ENCODE assay signal across 18 mouse cellular contexts in genomic region chr3:36291971-36292370, GRCm38 (mm10).
"Had no signal": no experiment of that assay in that cellular context is flagged by ENCODE, and none has a peak within 500 bp of the region (broad histone marks: within the 10 kb centered on the region; RNA-seq: fewer than 3 reads in every experiment).

No protein-coding gene starts in this region.

- DNase-seq: liver, postnatal 0 days; lung, adult 2 months; lung, postnatal 14 days; lung, postnatal 36 days; right cerebral cortex, postnatal 14 days; thymus, adult 2 months; thymus, postnatal 25 days; thymus, postnatal 4 days had no signal

- H3K36me3 ChIP-seq: lung, embryonic 15.5 days; midbrain, embryonic 13.5 days; midbrain, embryonic 15.5 days; neural tube, embryonic 12.5 days; stomach, embryonic 15.5 days had no signal

- H3K27me3 ChIP-seq: lung, embryonic 15.5 days; megakaryocyte, embryonic 14.5 days; midbrain, embryonic 13.5 days; midbrain, embryonic 15.5 days; neural tube, embryonic 12.5 days; stomach, embryonic 15.5 days had no signal

- H3K9me3 ChIP-seq: lung, embryonic 15.5 days; midbrain, embryonic 13.5 days; midbrain, embryonic 15.5 days; neural tube, embryonic 12.5 days; stomach, embryonic 15.5 days had no signal

- H3K9ac ChIP-seq: liver, postnatal 0 days; lung, embryonic 15.5 days; midbrain, embryonic 13.5 days; midbrain, embryonic 15.5 days; neural tube, embryonic 12.5 days; stomach, embryonic 15.5 days had no signal

- H3K27ac ChIP-seq: lung, embryonic 15.5 days; macrophage; midbrain, embryonic 13.5 days; midbrain, embryonic 15.5 days; neural tube, embryonic 12.5 days; stomach, embryonic 15.5 days; stomach, postnatal 0 days had no signal

- H3K4me1 ChIP-seq: lung, embryonic 15.5 days; megakaryocyte, embryonic 14.5 days; midbrain, embryonic 13.5 days; midbrain, embryonic 15.5 days; neural tube, embryonic 12.5 days; stomach, embryonic 15.5 days had no signal

- H3K4me3 ChIP-seq: lung, embryonic 15.5 days; megakaryocyte, embryonic 14.5 days; midbrain, embryonic 13.5 days; midbrain, embryonic 15.5 days; neural tube, embryonic 12.5 days; stomach, embryonic 15.5 days had no signal

- ATAC-seq: liver, postnatal 0 days; lung, postnatal 0 days; midbrain, embryonic 13.5 days; midbrain, embryonic 15.5 days had no signal

- H3K4me2 ChIP-seq: lung, embryonic 15.5 days; midbrain, embryonic 11.5 days; midbrain, embryonic 13.5 days; midbrain, embryonic 15.5 days; neural tube, embryonic 12.5 days; stomach, embryonic 15.5 days had no signal
